Mouse (Mus musculus) heart, adult 2 months (tissue): ENCODE data around the gene Dhrs11.

Experiments used
- CTCF ChIP-seq: fragments of 200-600 bp; IDR thresholded peaks from 2 replicates; pipeline ENCODE4 v1.8.1; 2022; ENCODE audit warnings: antibody characterized with exemption, mild to moderate bottlenecking, moderate library complexity
- EP300 ChIP-seq: fragments of 200-500 bp; IDR thresholded peaks from 2 replicates; pipeline ENCODE4 v1.6.1; 2011; ENCODE audit warnings: low read depth, low read length, control low read depth; ENCODE audit not compliant: insufficient read depth
- POLR2A ChIP-seq: fragments of 200-500 bp; IDR thresholded peaks from 2 replicates; pipeline ENCODE4 v1.6.1; 2011; ENCODE audit warnings: mild to moderate bottlenecking, low read depth, low read length, control low read depth; ENCODE audit not compliant: insufficient read depth

- TF ChIP-seq EP300 = no peak
- TF ChIP-seq CTCF = peak; percentile 98
- TF ChIP-seq POLR2A = no peak
Observed at GRCm38 (mm10) chr11:84797627-84798353, 31.0 kb downstream of the Dhrs11 start.
